Comparison of ENCODE assay signal across 15 mouse cellular contexts in genomic region chr1:75442811-75443210, GRCm38 (mm10). TPM values are rescaled to one million over a fixed set of nuclear protein-coding genes. Genes with fewer than 3 reads are reported as not detected.
DNase-seq lines count a peak whose midpoint lies in the region; ATAC-seq and TF ChIP-seq lines count a peak whose summit lies in the region.
"Had no signal": no experiment of that assay in that cellular context is flagged by ENCODE, and none has a peak within 500 bp of the region (broad histone marks: within the 10 kb centered on the region; RNA-seq: fewer than 3 reads in every experiment).

No protein-coding gene starts in this region.

- ATAC-seq in forebrain, embryonic 16.5 days: 0 out of 2 replicates have a peak, but pooled peaks have one; percentile 9
- ATAC-seq in midbrain, embryonic 11.5 days (ENCODE audit: low FRiP score): no peak
- ATAC-seq in kidney, embryonic 14.5 days (ENCODE audit: low FRiP score, low TSS enrichment): no peak
- ATAC-seq: intestine, embryonic 15.5 days had no signal

- H3K9me3 ChIP-seq in E14TG2a.4 (ENCODE audit: low read length): no peaks in the 10 kb centered on the region
- H3K9me3 ChIP-seq in forebrain, embryonic 16.5 days (ENCODE audit: control insufficient read depth, low read length): no peaks in the 10 kb centered on the region
- H3K9me3 ChIP-seq in midbrain, embryonic 11.5 days (ENCODE audit: control insufficient read depth, low read length): no peaks in the 10 kb centered on the region
- H3K9me3 ChIP-seq in kidney, embryonic 14.5 days (ENCODE audit: control insufficient read depth, low read length): no peaks in the 10 kb centered on the region
- H3K9me3 ChIP-seq: heart, embryonic 13.5 days; intestine, embryonic 15.5 days had no signal

- peaks cover 35% of the 10 kb centered on the region for H3K36me3 ChIP-seq in E14TG2a.4 (ENCODE audit: insufficient read depth, low read length)
- peaks cover 2% of the 10 kb centered on the region; the same call in 1 of the 2 replicates for H3K36me3 ChIP-seq in forebrain, embryonic 16.5 days (ENCODE audit: control insufficient read depth, insufficient read depth)
- no peaks in the 10 kb centered on the region for H3K36me3 ChIP-seq in midbrain, embryonic 11.5 days (ENCODE audit: control insufficient read depth, insufficient read depth, low read length)
- H3K36me3 ChIP-seq in kidney, embryonic 14.5 days (ENCODE audit: control insufficient read depth, insufficient read depth, low read length): peaks cover 4% of the 10 kb centered on the region; the same call in 1 of the 2 replicates

- H3K27me3 ChIP-seq in E14TG2a.4 (ENCODE audit: insufficient read depth, low read length): peaks cover 29% of the 10 kb centered on the region
- no peaks in the 10 kb centered on the region for H3K27me3 ChIP-seq in forebrain, embryonic 16.5 days (replicated peaks; ENCODE audit: control insufficient read depth, insufficient read depth, low read length)
- no peaks in the 10 kb centered on the region for H3K27me3 ChIP-seq in midbrain, embryonic 11.5 days (ENCODE audit: control insufficient read depth, insufficient read depth, low read length)
- no peaks in the 10 kb centered on the region for H3K27me3 ChIP-seq in kidney, embryonic 14.5 days (ENCODE audit: control insufficient read depth, insufficient read depth, low read length)

- DNase-seq in cerebellum, adult 18-20 months: peak; percentile 88 to 91
- DNase-seq in midbrain, embryonic 11.5 days (ENCODE audit: low spot score, missing footprints): no peak
- DNase-seq in thymus, postnatal 25 days: no peak
- DNase-seq in heart, adult 8-10 months (ENCODE audit: low spot score): no peak
- no peak for DNase-seq in lung, adult 2 months
- DNase-seq: adrenal gland, postnatal 36 days; embryo, embryonic 11 days; lung, postnatal 4 days; thymus, postnatal 14 days had no signal

- no peak overlapping the region for H3K4me2 ChIP-seq in forebrain, embryonic 16.5 days (ENCODE audit: low read length)
- H3K4me2 ChIP-seq in midbrain, embryonic 11.5 days: no peak overlapping the region; the same call in 1 of the 2 replicates
- no peak overlapping the region for H3K4me2 ChIP-seq in kidney, embryonic 14.5 days (replicated peaks; ENCODE audit: low read depth, low read length)
- H3K4me2 ChIP-seq: heart, embryonic 13.5 days; intestine, embryonic 15.5 days; liver, embryonic 11.5 days had no signal

- WGBS in forebrain, embryonic 16.5 days: 25% methylated on average over 8 of the region's 8 CpGs
- 30% methylated on average over 7 of the region's 8 CpGs for WGBS in midbrain, embryonic 11.5 days
- 72% methylated on average over 8 of the region's 8 CpGs for WGBS in lung, adult 2 months
- WGBS in kidney, embryonic 14.5 days: 52% methylated on average over 8 of the region's 8 CpGs

- H3K9ac ChIP-seq in forebrain, embryonic 16.5 days (replicated peaks; ENCODE audit: low read depth, low read length): no peak overlapping the region
- H3K9ac ChIP-seq in midbrain, embryonic 11.5 days (ENCODE audit: low read length): peak overlapping the region; percentile 16
- no peak overlapping the region for H3K9ac ChIP-seq in kidney, embryonic 14.5 days (ENCODE audit: low read depth, low read length)
- H3K9ac ChIP-seq: intestine, embryonic 15.5 days had no signal

- H3K27ac ChIP-seq in forebrain, embryonic 16.5 days (ENCODE audit: low read length): peak overlapping the region; percentile 19; the same call in 1 of the 2 replicates
- peak overlapping the region; percentile 91 for H3K27ac ChIP-seq in midbrain, embryonic 11.5 days (ENCODE audit: low read depth, low read length)
- no peak overlapping the region for H3K27ac ChIP-seq in kidney, embryonic 14.5 days (ENCODE audit: low read depth, low read length)
- H3K27ac ChIP-seq: heart, embryonic 13.5 days had no signal

- peaks cover 82% of the 10 kb centered on the region for H3K4me1 ChIP-seq in E14TG2a.4 (replicated peaks; ENCODE audit: low read depth, low read length)
- peaks cover 56% of the 10 kb centered on the region for H3K4me1 ChIP-seq in forebrain, embryonic 16.5 days (replicated peaks; ENCODE audit: control insufficient read depth, insufficient read depth, low read length)
- peaks cover 57% of the 10 kb centered on the region for H3K4me1 ChIP-seq in midbrain, embryonic 11.5 days (ENCODE audit: control insufficient read depth, insufficient read depth, low read length)
- no peaks in the 10 kb centered on the region for H3K4me1 ChIP-seq in lung, adult 2 months (ENCODE audit: control insufficient read depth, insufficient read depth, low read length)
- H3K4me1 ChIP-seq in kidney, embryonic 14.5 days (ENCODE audit: control insufficient read depth, insufficient read depth, low read length): peaks cover 57% of the 10 kb centered on the region

- peak overlapping the region; percentile 56 for H3K4me3 ChIP-seq in E14TG2a.4 (replicated peaks; ENCODE audit: low read length)
- H3K4me3 ChIP-seq in forebrain, embryonic 16.5 days (replicated peaks; ENCODE audit: low read length): no peak overlapping the region
- no peak overlapping the region for H3K4me3 ChIP-seq in midbrain, embryonic 11.5 days (ENCODE audit: low read depth, low read length)
- no peak overlapping the region for H3K4me3 ChIP-seq in lung, adult 2 months (replicated peaks; ENCODE audit: extremely low read depth, low read depth, low read length)
- H3K4me3 ChIP-seq in kidney, embryonic 14.5 days (ENCODE audit: low read length): no peak overlapping the region
- H3K4me3 ChIP-seq: heart, embryonic 13.5 days; intestine, embryonic 15.5 days had no signal

- TF ChIP-seq CTCF in E14TG2a.4 (conservative IDR thresholded peaks at IDR 0.05; ENCODE audit: low read length): no peak
- no peak for TF ChIP-seq CTCF in lung, adult 2 months (IDR thresholded peaks at IDR 0.05; ENCODE audit: insufficient read depth, low read length)

- no peak for TF ChIP-seq POLR2A in lung, adult 2 months (IDR thresholded peaks at IDR 0.05; ENCODE audit: borderline replicate concordance, extremely low read depth, low read depth, low read length)

RNA-seq across cellular contexts. Expression of gene Gmppa, which starts 7.1 kb away (rescaled TPM):
- 86.4 and 93.1 TPM in 2 replicates for polyA plus RNA-seq in forebrain, embryonic 16.5 days (2015; fragmentation: Nextera tagmentation; extraction: Ambion mirVana)
- 56.1 and 56.4 TPM in 2 replicates for polyA plus RNA-seq in midbrain, embryonic 11.5 days (2014; fragmentation: Nextera tagmentation; extraction: Ambion mirVana)
- 10 to 100 TPM; 34.1 to 44.8 (median 40.8) TPM for total RNA-seq in heart, adult 8-10 months (2022)
- 106 and 125 TPM in 2 replicates for polyA plus RNA-seq in lung, adult 2 months (2012; rRNA removed)
- polyA plus RNA-seq in kidney, embryonic 14.5 days (2014; fragmentation: Nextera tagmentation; extraction: Ambion mirVana): 65.2 and 67.6 TPM in 2 replicates

RNA-seq across cellular contexts. Expression of gene Asic4, which starts 7.4 kb away (rescaled TPM):
- polyA plus RNA-seq in forebrain, embryonic 16.5 days (2015; fragmentation: Nextera tagmentation; extraction: Ambion mirVana): 4.0 and 7.2 TPM in 2 replicates
- 4.6 and 5.9 TPM in 2 replicates for polyA plus RNA-seq in midbrain, embryonic 11.5 days (2014; fragmentation: Nextera tagmentation; extraction: Ambion mirVana)
- not detected for total RNA-seq in heart, adult 8-10 months (2022)
- 0.05 TPM in 1 of 2 replicates, not detected in the other for polyA plus RNA-seq in lung, adult 2 months (2012; rRNA removed)
- 0.32 and 0.41 TPM in 2 replicates for polyA plus RNA-seq in kidney, embryonic 14.5 days (2014; fragmentation: Nextera tagmentation; extraction: Ambion mirVana)

RNA-seq across cellular contexts. Expression of gene Chpf, which starts 36.3 kb away (rescaled TPM):
- 28.1 and 29.2 TPM in 2 replicates for polyA plus RNA-seq in forebrain, embryonic 16.5 days (2015; fragmentation: Nextera tagmentation; extraction: Ambion mirVana)
- 15.2 and 20.8 TPM in 2 replicates for polyA plus RNA-seq in midbrain, embryonic 11.5 days (2014; fragmentation: Nextera tagmentation; extraction: Ambion mirVana)
- total RNA-seq in heart, adult 8-10 months (2022): 10 to 100 TPM; 22.4 to 23.9 (median 23.6) TPM
- 89.7 and 127 TPM in 2 replicates for polyA plus RNA-seq in lung, adult 2 months (2012; rRNA removed)
- polyA plus RNA-seq in kidney, embryonic 14.5 days (2014; fragmentation: Nextera tagmentation; extraction: Ambion mirVana): 37.1 and 41.4 TPM in 2 replicates

RNA-seq across cellular contexts. Expression of gene Tmem198, which starts 36.5 kb away (rescaled TPM):
- polyA plus RNA-seq in forebrain, embryonic 16.5 days (2015; fragmentation: Nextera tagmentation; extraction: Ambion mirVana): 59.8 and 60.5 TPM in 2 replicates
- 11.6 and 13.0 TPM in 2 replicates for polyA plus RNA-seq in midbrain, embryonic 11.5 days (2014; fragmentation: Nextera tagmentation; extraction: Ambion mirVana)
- under 1 TPM; 0.31 to 0.75 (median 0.42) TPM for total RNA-seq in heart, adult 8-10 months (2022)
- 5.2 and 7.4 TPM in 2 replicates for polyA plus RNA-seq in lung, adult 2 months (2012; rRNA removed)
- polyA plus RNA-seq in kidney, embryonic 14.5 days (2014; fragmentation: Nextera tagmentation; extraction: Ambion mirVana): 0.62 and 1.1 TPM in 2 replicates

Comparison
In these comparisons a context has a peak if more than half of its experiments do, and no peak if none do; other contexts are left out.
1. DNase-seq: peak in cerebellum, adult 18-20 months (2 of 2); none in midbrain, embryonic 11.5 days (single experiment), thymus, postnatal 25 days (single experiment), heart, adult 8-10 months (single experiment) and lung, adult 2 months (single experiment).